Mouse (Mus musculus): Measurements from ENCODE around the gene Tex46. TPM values are rescaled to one million over a fixed set of nuclear protein-coding genes. Genes with fewer than 3 reads are reported as not detected.

Gene Tex46
- total RNA-seq (2015), result not detected in 2 replicates
- total RNA-seq (2017), result not detected in 2 replicates

GRCm38 (mm10) chr4:136610387-136610856, at the start of gene Tex46:
Gene Tex46, plus strand, starts transcription at chr4:136610437.
- no peak for ATAC-seq (ENCODE audit: poor library complexity, severe bottlenecking)

- ATAC-seq (ENCODE audit: poor library complexity, severe bottlenecking), result no peak
These were observed 47.5 kb upstream of the Tex46 start for GRCm38 (mm10) chr4:136562755-136563154.

GRCm38 (mm10) chr4:136568629-136569028, 41.6 kb upstream of the Tex46 start:
- no peak for ATAC-seq (ENCODE audit: poor library complexity, severe bottlenecking)

- peak; percentile 51; the same call in 1 of the 2 replicates for ATAC-seq (ENCODE audit: poor library complexity, severe bottlenecking)
These were observed 40.2 kb upstream of the Tex46 start for GRCm38 (mm10) chr4:136569998-136570397.

GRCm38 (mm10) chr4:136581885-136582284, 28.4 kb upstream of the Tex46 start:
- ATAC-seq (ENCODE audit: poor library complexity, severe bottlenecking), result no peak

- ATAC-seq (ENCODE audit: poor library complexity, severe bottlenecking), result no peak
These were observed 22.9 kb upstream of the Tex46 start for GRCm38 (mm10) chr4:136587221-136587827.

GRCm38 (mm10) chr4:136588003-136588402, 22.2 kb upstream of the Tex46 start:
- ATAC-seq (ENCODE audit: poor library complexity, severe bottlenecking), result no peak

- ATAC-seq (ENCODE audit: poor library complexity, severe bottlenecking), result no peak
These were observed 18.1 kb upstream of the Tex46 start for GRCm38 (mm10) chr4:136592111-136592510.

GRCm38 (mm10) chr4:136594006-136594405, 16.2 kb upstream of the Tex46 start:
- ATAC-seq (ENCODE audit: poor library complexity, severe bottlenecking), result no peak

GRCm38 (mm10) chr4:136595221-136595620, 15.0 kb upstream of the Tex46 start:
- no peak for ATAC-seq (ENCODE audit: poor library complexity, severe bottlenecking)

- no peak for ATAC-seq (ENCODE audit: poor library complexity, severe bottlenecking)
These were observed 11.9 kb upstream of the Tex46 start for GRCm38 (mm10) chr4:136598268-136598876.

- no peak for ATAC-seq (ENCODE audit: poor library complexity, severe bottlenecking)
These were observed 10.4 kb upstream of the Tex46 start for GRCm38 (mm10) chr4:136599869-136600268.

- ATAC-seq (ENCODE audit: poor library complexity, severe bottlenecking), result no peak
These were observed 9.7 kb upstream of the Tex46 start for GRCm38 (mm10) chr4:136600536-136600935.

- ATAC-seq (ENCODE audit: poor library complexity, severe bottlenecking), result no peak
These were observed 8.8 kb upstream of the Tex46 start for GRCm38 (mm10) chr4:136601476-136601875.

- no peak for ATAC-seq (ENCODE audit: poor library complexity, severe bottlenecking)
These were observed 8.2 kb upstream of the Tex46 start for GRCm38 (mm10) chr4:136602018-136602554.

- peak; percentile 99 for ATAC-seq (ENCODE audit: poor library complexity, severe bottlenecking)
These were observed 7.7 kb upstream of the Tex46 start, which contains the start of gene Kdm1a for GRCm38 (mm10) chr4:136602568-136602967. Gene Kdm1a, minus strand, starts transcription at chr4:136602723.

- no peak for ATAC-seq (ENCODE audit: poor library complexity, severe bottlenecking)
These were observed 4.3 kb upstream of the Tex46 start for GRCm38 (mm10) chr4:136605756-136606485.

- ATAC-seq (ENCODE audit: poor library complexity, severe bottlenecking), result no peak
These were observed 3.4 kb downstream of the Tex46 start for GRCm38 (mm10) chr4:136613657-136614056.

- peak; percentile 66; the same call in 1 of the 2 replicates for ATAC-seq (ENCODE audit: poor library complexity, severe bottlenecking)
These were observed 11.1 kb downstream of the Tex46 start for GRCm38 (mm10) chr4:136621336-136621735.

- ATAC-seq (ENCODE audit: poor library complexity, severe bottlenecking), result no peak
These were observed 11.7 kb downstream of the Tex46 start for GRCm38 (mm10) chr4:136621956-136622355.

GRCm38 (mm10) chr4:136622388-136622787, 12.2 kb downstream of the Tex46 start, which contains the start of gene Lactbl1:
Gene Lactbl1, plus strand, starts transcription at chr4:136622621.
- no peak for ATAC-seq (ENCODE audit: poor library complexity, severe bottlenecking)
